Mouse (Mus musculus): ENCODE measurements around the gene Clec2g. TPM values are rescaled to one million over a fixed set of nuclear protein-coding genes. Genes with fewer than 3 reads are reported as not detected.
"Not testable (repeated sequence)": the region's sequence is repeated elsewhere in the genome, so short reads cannot be mapped to it uniquely, and the experiment has no call there.

Clec2g gene
- total RNA-seq (2014; fragmentation: Nextera tagmentation) (not detected in 2 replicates), total RNA-seq (2017) (0.16 TPM in 1 of 2 replicates, not detected in the other), polyA plus RNA-seq (2012) (not detected in 2 replicates)

- not testable (repeated sequence) for H3K4me3 ChIP-seq (ENCODE audit: low read depth, low read length); ATAC-seq (ENCODE audit: extremely low read depth, insufficient number of reproducible peaks, low FRiP score, poor library complexity, severe bottlenecking); H3K27me3 ChIP-seq (ENCODE audit: insufficient read depth, low read length); DNase-seq (ENCODE audit: low spot score); H3K4me1 ChIP-seq (ENCODE audit: insufficient read depth, low read depth, low read length); H3K36me3 ChIP-seq (replicated peaks)
- H3K9me3 ChIP-seq (replicated peaks), result peaks cover 15% of the 10 kb centered on the region
Measured at GRCm38 (mm10) chr6:128934081-128934480, at the start of gene Clec2g. TSS of gene Clec2g (plus strand) at chr6:128934381.

DNA sequence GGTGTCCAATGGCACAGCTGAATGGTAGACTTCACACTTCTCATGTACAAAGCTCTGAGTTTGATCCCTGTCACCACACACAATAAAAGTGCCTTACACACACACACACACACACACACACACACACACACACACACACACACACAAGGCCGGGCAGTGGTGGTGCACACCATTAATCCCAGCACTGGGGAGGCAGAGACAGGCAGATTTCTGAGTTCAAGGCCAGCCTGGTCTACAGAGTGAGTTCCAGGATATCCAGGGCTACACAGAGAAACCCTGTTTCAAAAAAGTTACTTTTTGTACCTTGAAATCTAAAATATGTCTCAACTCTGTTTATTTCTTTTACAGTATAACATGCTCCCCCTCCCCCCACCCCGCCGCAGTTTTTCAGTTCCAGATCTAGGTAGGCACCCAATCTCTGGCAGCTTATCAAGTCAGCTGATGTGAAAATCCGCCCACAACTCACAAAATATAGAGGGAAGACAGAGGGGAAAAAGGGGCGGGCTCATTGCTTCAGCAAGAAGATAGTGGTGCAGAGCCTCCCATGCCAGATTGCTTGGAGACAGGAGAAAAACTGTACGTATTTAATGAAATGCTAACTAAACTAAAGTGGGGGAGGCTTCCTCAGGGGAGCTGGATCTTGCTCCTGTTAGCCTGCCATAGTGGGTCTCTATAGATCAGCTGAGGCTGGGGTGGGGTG is 46.9 kb upstream of the Clec2g start, which contains the start of gene Clec2i:
Gene Clec2i (plus strand): TSS at position 498 of the 700 bp plus-strand sequence.
- not testable (repeated sequence) for H3K4me3 ChIP-seq (ENCODE audit: low read depth, low read length); H3K27me3 ChIP-seq (ENCODE audit: insufficient read depth, low read length); ATAC-seq (ENCODE audit: extremely low read depth, insufficient number of reproducible peaks, low FRiP score, poor library complexity, severe bottlenecking); H3K4me1 ChIP-seq (ENCODE audit: insufficient read depth, low read depth, low read length); H3K36me3 ChIP-seq (replicated peaks); DNase-seq (ENCODE audit: low spot score)
- peaks cover 21% of the 10 kb centered on the region for H3K9me3 ChIP-seq (replicated peaks)

DNA sequence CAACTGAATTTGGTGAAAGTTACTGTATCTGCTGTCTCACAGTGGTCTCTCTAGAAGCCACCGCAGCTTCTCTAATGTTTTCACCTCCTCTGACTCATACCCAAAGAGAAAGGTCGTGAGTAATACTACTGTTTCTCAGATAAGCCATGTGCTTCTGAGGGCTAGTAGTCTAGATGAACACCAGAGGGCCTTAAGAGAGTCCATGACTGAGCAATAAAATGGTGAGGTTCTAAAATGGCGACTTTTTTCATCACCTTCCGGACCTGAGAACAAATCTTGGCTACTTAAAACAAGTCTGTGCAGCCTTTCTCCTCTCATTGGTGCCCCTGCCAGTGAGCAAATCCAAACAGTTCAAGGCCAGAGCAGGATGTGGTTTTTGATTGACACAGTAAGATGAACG is 45.3 kb upstream of the Clec2g start:
- H3K27me3 ChIP-seq (ENCODE audit: insufficient read depth, low read length), result no peaks in the 10 kb centered on the region
- no peaks in the 10 kb centered on the region for H3K4me1 ChIP-seq (ENCODE audit: insufficient read depth, low read depth, low read length)
- no peaks in the 10 kb centered on the region for H3K36me3 ChIP-seq (replicated peaks)
- no peak for DNase-seq (ENCODE audit: low spot score)
- H3K4me3 ChIP-seq (ENCODE audit: low read depth, low read length), result no peak overlapping the region
- no peak for TF ChIP-seq GATA2 (IDR thresholded peaks at IDR 0.05; ENCODE audit: borderline replicate concordance, low read depth, low read length)
- no peak for ATAC-seq (ENCODE audit: extremely low read depth, insufficient number of reproducible peaks, low FRiP score, poor library complexity, severe bottlenecking)
- H3K9me3 ChIP-seq (replicated peaks), result peaks cover 17% of the 10 kb centered on the region

GRCm38 (mm10) chr6:128890948-128891355 is 43.2 kb upstream of the Clec2g start, which contains the start of gene BC035044:
TSS of gene BC035044 (minus strand) at chr6:128891126.
- ATAC-seq (ENCODE audit: extremely low read depth, insufficient number of reproducible peaks, low FRiP score, poor library complexity, severe bottlenecking) (no peak), DNase-seq (ENCODE audit: low spot score) (no peak)
- TF ChIP-seq TAL1 (conservative IDR thresholded peaks at IDR 0.05; ENCODE audit: low read depth, low read length) (no peak), GATA1 (IDR thresholded peaks at IDR 0.05; ENCODE audit: borderline replicate concordance, low read length) (no peak), POLR2AphosphoS5 (IDR thresholded peaks at IDR 0.05; ENCODE audit: insufficient replicate concordance, low read depth, low read length) (no peak), GATA2 (IDR thresholded peaks at IDR 0.05; ENCODE audit: borderline replicate concordance, low read depth, low read length) (no peak), CTCF (IDR thresholded peaks at IDR 0.05; ENCODE audit: low read depth, low read length) (no peak)
- Histone ChIP-seq H3K4me3 (ENCODE audit: low read depth, low read length) (no peak within 1 kb of the TSS), H3K27me3 (ENCODE audit: insufficient read depth, low read length) (no peaks in the 10 kb centered on the region), H3K36me3 (replicated peaks) (no peaks in the 10 kb centered on the region), H3K9me3 (replicated peaks) (peaks cover 22% of the 10 kb centered on the region), H3K4me1 (ENCODE audit: insufficient read depth, low read depth, low read length) (no peaks in the 10 kb centered on the region)

GRCm38 (mm10) chr6:128895404-128896001 is 38.7 kb upstream of the Clec2g start:
- Histone ChIP-seq H3K4me3 (ENCODE audit: low read depth, low read length) (no peak overlapping the region), H3K9me3 (replicated peaks) (peaks cover 16% of the 10 kb centered on the region), H3K36me3 (replicated peaks) (no peaks in the 10 kb centered on the region), H3K4me1 (ENCODE audit: insufficient read depth, low read depth, low read length) (no peaks in the 10 kb centered on the region), H3K27me3 (ENCODE audit: insufficient read depth, low read length) (no peaks in the 10 kb centered on the region)
- DNase-seq (ENCODE audit: low spot score), result no peak
- no peak for ATAC-seq (ENCODE audit: extremely low read depth, insufficient number of reproducible peaks, low FRiP score, poor library complexity, severe bottlenecking)
- TF ChIP-seq TAL1 (conservative IDR thresholded peaks at IDR 0.05; ENCODE audit: low read depth, low read length), result no peak
- no peak for TF ChIP-seq POLR2AphosphoS5 (IDR thresholded peaks at IDR 0.05; ENCODE audit: insufficient replicate concordance, low read depth, low read length)
- no peak for TF ChIP-seq GATA1 (IDR thresholded peaks at IDR 0.05; ENCODE audit: borderline replicate concordance, low read length)
- no peak for TF ChIP-seq CTCF (IDR thresholded peaks at IDR 0.05; ENCODE audit: low read depth, low read length)
- TF ChIP-seq GATA2 (IDR thresholded peaks at IDR 0.05; ENCODE audit: borderline replicate concordance, low read depth, low read length), result no peak

GRCm38 (mm10) chr6:128900044-128900443 is 34.1 kb upstream of the Clec2g start:
- H3K9me3 ChIP-seq (replicated peaks), result peaks cover 19% of the 10 kb centered on the region
- no peaks in the 10 kb centered on the region for H3K27me3 ChIP-seq (ENCODE audit: insufficient read depth, low read length)
- H3K4me1 ChIP-seq (ENCODE audit: insufficient read depth, low read depth, low read length), result no peaks in the 10 kb centered on the region
- ATAC-seq (ENCODE audit: extremely low read depth, insufficient number of reproducible peaks, low FRiP score, poor library complexity, severe bottlenecking) (no peak), DNase-seq (ENCODE audit: low spot score) (no peak)
- H3K36me3 ChIP-seq (replicated peaks), result no peaks in the 10 kb centered on the region
- no peak overlapping the region for H3K4me3 ChIP-seq (ENCODE audit: low read depth, low read length)
- TF ChIP-seq GATA1 (IDR thresholded peaks at IDR 0.05; ENCODE audit: borderline replicate concordance, low read length) (no peak), TAL1 (conservative IDR thresholded peaks at IDR 0.05; ENCODE audit: low read depth, low read length) (no peak), CTCF (IDR thresholded peaks at IDR 0.05; ENCODE audit: low read depth, low read length) (no peak), GATA2 (IDR thresholded peaks at IDR 0.05; ENCODE audit: borderline replicate concordance, low read depth, low read length) (no peak), POLR2AphosphoS5 (IDR thresholded peaks at IDR 0.05; ENCODE audit: insufficient replicate concordance, low read depth, low read length) (no peak)

GRCm38 (mm10) chr6:128900796-128901552 is 33.2 kb upstream of the Clec2g start:
- DNase-seq (ENCODE audit: low spot score), result not testable (repeated sequence)

More at GRCm38 (mm10) chr6:128900796-128901552, 33.2 kb upstream of the Clec2g start:
- not testable (repeated sequence) for ATAC-seq (ENCODE audit: extremely low read depth, insufficient number of reproducible peaks, low FRiP score, poor library complexity, severe bottlenecking); H3K4me3 ChIP-seq (ENCODE audit: low read depth, low read length); H3K4me1 ChIP-seq (ENCODE audit: insufficient read depth, low read depth, low read length); H3K27me3 ChIP-seq (ENCODE audit: insufficient read depth, low read length); H3K36me3 ChIP-seq (replicated peaks)
- peaks cover 19% of the 10 kb centered on the region for H3K9me3 ChIP-seq (replicated peaks)

Data from G1E (cell line).